Mouse (Mus musculus) intestine, postnatal 0 days (tissue): ENCODE data around the gene Zpr1. TPM values are rescaled to one million over a fixed set of nuclear protein-coding genes. Genes with fewer than 3 reads are reported as not detected.

Source experiments
- ATAC-seq: fragments of 200-750 bp; cut with Nextera tagmentation; 2 replicates; pipeline ENCODE4 v1.8.0; 2017; ENCODE audit warnings: mild to moderate bottlenecking, moderate TSS enrichment, moderate library complexity
- H3K27ac ChIP-seq: fragments of 300-500 bp; sonication (generic); 2 replicates; pipeline ENCODE4 v1.5.1; 2014; ENCODE audit warnings: mild to moderate bottlenecking, low read depth, low read length, moderate library complexity
- H3K27me3 ChIP-seq: fragments of 300-500 bp; sonication (generic); replicated peaks from 2 replicates; pipeline ENCODE4 v1.6.1; 2014; ENCODE audit warnings: low read length, mixed read lengths; ENCODE audit not compliant: control insufficient read depth, insufficient read depth
- H3K36me3 ChIP-seq: fragments of 300-500 bp; sonication (generic); 2 replicates; pipeline ENCODE4 v1.6.1; 2014; ENCODE audit warnings: mild to moderate bottlenecking, moderate library complexity; ENCODE audit not compliant: control insufficient read depth, insufficient read depth
- H3K4me1 ChIP-seq: fragments of 300-500 bp; sonication (generic); replicated peaks from 2 replicates; pipeline ENCODE4 v1.6.1; 2014; ENCODE audit warnings: antibody characterized with exemption, low read length, mixed read lengths; ENCODE audit not compliant: control insufficient read depth, insufficient read depth
- H3K4me2 ChIP-seq: fragments of 300-500 bp; sonication (generic); replicated peaks from 2 replicates; pipeline ENCODE4 v1.6.1; 2014; ENCODE audit warnings: low read depth, mild to moderate bottlenecking, moderate library complexity
- H3K4me3 ChIP-seq: fragments of 300-500 bp; sonication (generic); 2 replicates; pipeline ENCODE4 v1.5.1; 2014; ENCODE audit warnings: low read depth, low read length
- H3K9ac ChIP-seq: fragments of 300-500 bp; sonication (generic); 2 replicates; pipeline ENCODE4 v1.6.1; 2014; ENCODE audit warnings: mild to moderate bottlenecking, low read depth, low read length
- H3K9me3 ChIP-seq: fragments of 300-500 bp; sonication (generic); 2 replicates; pipeline ENCODE4 v1.6.1; 2016; ENCODE audit warnings: mixed run types; ENCODE audit not compliant: control insufficient read depth
- CTCF ChIP-seq: sonication (generic); IDR thresholded peaks from 2 replicates; pipeline ENCODE4 v1.5.1; 2016; ENCODE audit warnings: low read depth, mild to moderate bottlenecking, control low read depth, antibody characterized with exemption, moderate library complexity
- WGBS: fragments of 180-500 bp; shearing (Covaris S2); extraction: QIAGEN DNeasy Blood & Tissue Kit; methylation state at CpG from one replicate; pipeline ENCODE4 v1.1.7; 2014; 5-methylcytosine and 5-hydroxymethylcytosine counted together
- polyA plus RNA-seq: library from polyadenylated mRNA; unstranded; fragments of >200 nt; fragmentation: Nextera tagmentation; extraction: Ambion mirVana; gene quantifications from 2 replicates; pipeline ENCODE4 v1.2.1, GENCODE M21; 2015

Gene Zpr1
- polyA plus RNA-seq, 1 experiment from 2014 or later = 21.6 TPM

DNA sequence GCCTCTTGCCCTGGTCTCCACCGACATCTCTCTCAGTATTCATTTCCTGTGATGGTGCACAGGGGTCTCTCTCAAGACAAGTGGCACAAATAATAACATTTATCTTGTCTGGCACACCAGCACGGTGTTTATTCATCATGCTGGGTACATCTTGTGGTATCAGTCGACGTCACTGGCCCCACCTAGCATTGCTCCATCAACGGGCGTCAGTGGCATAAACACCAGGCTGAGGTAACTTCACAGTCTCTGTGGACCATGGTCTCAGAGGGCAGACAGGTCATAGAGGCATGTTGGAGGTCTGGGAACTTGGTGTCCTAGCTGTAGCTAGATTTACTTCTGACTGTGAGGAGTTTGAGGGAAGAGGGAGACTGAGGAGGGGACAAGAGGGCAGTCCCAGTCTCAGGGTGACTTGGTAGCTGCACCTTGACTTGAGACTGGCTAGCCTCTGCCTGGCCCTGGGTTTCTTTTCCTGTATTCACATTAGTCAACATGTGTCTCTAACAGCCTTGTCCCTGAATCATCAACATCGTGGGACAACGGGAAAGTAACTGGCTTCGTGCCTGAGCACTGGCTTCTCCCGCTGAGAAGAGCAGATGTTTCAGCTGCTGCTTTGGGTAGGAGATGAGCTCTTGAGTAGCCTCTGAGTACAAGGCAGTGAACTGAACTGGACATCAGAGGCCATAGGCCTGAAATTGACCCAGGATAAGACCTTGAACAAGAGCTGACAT, 16.0 kb upstream of the Zpr1 start:
- TF ChIP-seq CTCF = no peak
- no peaks in the 10 kb centered on the region for H3K4me1 ChIP-seq
- H3K4me2 ChIP-seq = no peak overlapping the region
- no peak overlapping the region for H3K27ac ChIP-seq
- no peaks in the 10 kb centered on the region for H3K9me3 ChIP-seq
- no peaks in the 10 kb centered on the region for H3K36me3 ChIP-seq
- no peak overlapping the region for H3K9ac ChIP-seq
- ATAC-seq = no peak
- H3K4me3 ChIP-seq = no peak overlapping the region
- WGBS = 75% methylated on average over 10 of the region's 10 CpGs
- no peaks in the 10 kb centered on the region for H3K27me3 ChIP-seq

DNA sequence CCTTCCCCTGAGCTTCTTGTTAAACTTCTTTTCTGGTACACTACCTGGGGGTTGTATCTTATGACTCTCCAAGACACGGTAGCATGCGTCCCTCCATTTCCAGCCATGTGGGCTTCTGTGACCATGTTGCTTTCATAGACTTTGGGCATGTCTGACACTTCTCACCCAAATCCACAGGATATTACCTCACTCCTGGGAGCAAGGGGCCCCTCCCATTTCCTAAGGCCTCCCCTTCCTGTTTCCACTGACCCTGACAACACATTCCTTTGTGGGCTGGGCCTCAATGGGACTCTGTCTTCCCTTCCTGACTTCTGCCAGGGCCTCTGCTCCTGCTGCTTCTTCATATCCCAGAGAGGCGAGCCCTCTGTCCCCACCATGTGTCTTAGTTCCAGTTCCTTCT, 15.3 kb upstream of the Zpr1 start:
- no peaks in the 10 kb centered on the region for H3K9me3 ChIP-seq
- TF ChIP-seq CTCF = no peak
- no peak overlapping the region for H3K4me3 ChIP-seq
- no peak overlapping the region for H3K27ac ChIP-seq
- H3K36me3 ChIP-seq = no peaks in the 10 kb centered on the region
- H3K9ac ChIP-seq = no peak overlapping the region
- no peak for ATAC-seq
- WGBS = 82% methylated on average over 3 of the region's 3 CpGs
- no peaks in the 10 kb centered on the region for H3K4me1 ChIP-seq
- H3K4me2 ChIP-seq = no peak overlapping the region
- H3K27me3 ChIP-seq = no peaks in the 10 kb centered on the region

DNA sequence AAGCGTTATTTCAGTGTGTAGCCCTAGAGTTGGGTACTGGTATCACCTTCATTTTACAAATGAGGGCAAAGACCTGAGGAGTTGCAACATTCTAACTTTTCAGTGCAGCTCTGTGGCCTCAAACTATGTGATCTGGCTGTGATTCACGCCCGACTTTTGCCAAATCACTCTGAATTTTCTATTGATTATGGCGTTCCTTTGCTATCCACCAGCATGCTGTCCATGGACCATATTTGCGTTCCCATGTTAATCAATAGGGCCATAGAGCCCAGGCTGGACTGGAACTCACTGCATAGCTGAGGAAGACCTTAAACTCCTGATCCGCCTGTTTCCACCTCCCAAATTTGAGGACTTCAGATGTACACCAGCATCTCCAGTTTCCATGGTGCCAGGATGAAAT, 13.8 kb upstream of the Zpr1 start:
- no peaks in the 10 kb centered on the region for H3K4me1 ChIP-seq
- H3K9me3 ChIP-seq = no peaks in the 10 kb centered on the region
- no peak overlapping the region for H3K27ac ChIP-seq
- no peaks in the 10 kb centered on the region for H3K36me3 ChIP-seq
- H3K4me2 ChIP-seq = no peak overlapping the region
- TF ChIP-seq CTCF = no peak
- H3K27me3 ChIP-seq = no peaks in the 10 kb centered on the region
- no peak for ATAC-seq
- no peak overlapping the region for H3K9ac ChIP-seq
- 90% methylated on average over 6 of the region's 6 CpGs for WGBS
- H3K4me3 ChIP-seq = no peak overlapping the region

DNA sequence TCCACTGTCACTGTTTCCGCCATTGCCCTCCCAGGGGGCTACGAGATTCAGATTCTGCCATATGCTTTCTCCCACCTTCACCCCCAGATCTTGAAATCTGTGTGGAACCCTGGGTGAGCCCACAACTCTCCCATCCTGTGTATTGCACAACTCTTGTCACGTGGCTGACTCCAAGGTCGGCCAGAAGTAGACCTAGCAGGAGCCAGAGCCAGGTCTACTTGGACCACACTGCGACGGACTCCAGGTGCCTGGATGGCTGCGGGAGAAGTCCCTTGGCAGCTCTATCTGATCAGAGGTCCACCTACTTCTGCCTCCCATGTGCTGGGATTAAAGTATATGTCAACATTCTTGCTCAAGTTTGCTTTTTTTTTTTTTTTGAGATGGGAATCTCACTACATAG, 11.7 kb upstream of the Zpr1 start:
- WGBS = 75% methylated on average over 7 of the region's 7 CpGs
- Histone ChIP-seq H3K27me3 (no peaks in the 10 kb centered on the region), H3K9ac (no peak overlapping the region), H3K9me3 (no peaks in the 10 kb centered on the region), H3K4me3 (no peak overlapping the region), H3K4me2 (no peak overlapping the region), H3K36me3 (no peaks in the 10 kb centered on the region), H3K27ac (no peak overlapping the region), H3K4me1 (no peaks in the 10 kb centered on the region)
- no peak for ATAC-seq
- no peak for TF ChIP-seq CTCF

DNA sequence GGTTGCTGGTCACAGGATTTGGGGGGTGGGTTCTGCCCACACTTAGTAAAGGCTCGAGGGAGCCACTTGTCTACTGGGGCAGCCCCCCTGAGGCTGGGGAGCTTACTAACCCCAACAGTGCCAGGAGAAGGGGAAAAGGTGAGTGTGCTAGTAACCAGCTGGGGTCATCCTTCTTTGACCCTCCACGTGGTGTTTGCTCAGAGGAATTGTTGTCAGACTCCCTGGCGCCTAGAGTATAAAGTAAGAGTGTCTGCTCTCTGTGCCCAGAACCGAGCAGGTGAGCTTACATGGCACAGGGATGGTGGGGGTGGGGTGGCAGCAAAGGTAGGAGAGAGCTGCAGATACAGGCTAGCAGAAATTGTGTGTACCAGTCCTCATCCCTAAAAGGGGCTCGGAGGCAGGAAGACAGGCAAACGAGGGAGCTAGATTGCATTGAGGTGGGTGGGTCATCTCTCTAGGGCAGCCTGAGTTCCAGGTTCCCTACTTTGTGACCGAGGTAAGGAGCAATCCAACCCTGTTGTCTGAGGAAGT, 4.5 kb upstream of the Zpr1 start, which contains the start of gene Apoa5:
Gene Apoa5 (plus strand): TSS at position 291 of the 531 bp plus-strand sequence.
- ATAC-seq = no peak
- 32% methylated on average over 7 of the region's 7 CpGs for WGBS

DNA sequence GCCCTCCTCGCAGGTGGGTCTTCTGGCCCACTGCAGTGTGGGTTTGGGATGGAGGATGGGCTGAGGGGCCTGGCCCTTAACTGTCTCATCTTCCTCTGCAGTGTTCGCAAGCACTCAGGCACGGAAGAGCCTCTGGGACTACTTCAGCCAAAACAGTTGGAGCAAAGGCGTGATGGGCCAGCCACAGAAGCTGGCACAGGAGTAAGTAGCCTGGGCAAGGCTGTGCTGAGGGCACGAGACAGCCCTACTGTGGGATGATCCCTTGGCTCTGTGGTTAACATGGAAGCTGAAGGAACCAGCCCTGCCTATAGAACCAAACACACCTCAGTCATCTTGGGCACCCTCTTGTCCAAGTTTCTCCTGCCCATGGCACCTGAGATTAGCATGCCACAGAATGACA, 3.7 kb upstream of the Zpr1 start:
- no peak for ATAC-seq
- no peaks in the 10 kb centered on the region; the same call in 1 of the 2 replicates for H3K36me3 ChIP-seq
- 88% methylated on average over 5 of the region's 5 CpGs for WGBS
- TF ChIP-seq CTCF = no peak
- no peaks in the 10 kb centered on the region for H3K9me3 ChIP-seq
- H3K4me1 ChIP-seq = no peaks in the 10 kb centered on the region
- H3K9ac ChIP-seq = no peak overlapping the region
- no peak overlapping the region for H3K27ac ChIP-seq
- H3K27me3 ChIP-seq = no peaks in the 10 kb centered on the region; the same call in 1 of the 2 replicates
- H3K4me2 ChIP-seq = no peak overlapping the region
- no peak overlapping the region for H3K4me3 ChIP-seq

More for the DNA sequence above, 4.5 kb upstream of the Zpr1 start, which contains the start of gene Apoa5:
- TF ChIP-seq CTCF = no peak
- Histone ChIP-seq H3K27ac (no peak within 1 kb of the TSS), H3K4me2 (no peak within 1 kb of the TSS), H3K4me3 (no peak within 1 kb of the TSS), H3K36me3 (no peaks in the 10 kb centered on the region; the same call in 1 of the 2 replicates), H3K9me3 (no peaks in the 10 kb centered on the region), H3K27me3 (no peaks in the 10 kb centered on the region; the same call in 1 of the 2 replicates), H3K4me1 (no peaks in the 10 kb centered on the region), H3K9ac (no peak within 1 kb of the TSS)
